Mouse (Mus musculus) ES-Bruce4 (cell line): ENCODE results near the gene Iqschfp.

Experiments
- CTCF ChIP-seq: IDR thresholded peaks from one replicate; pipeline ENCODE4 v1.8.1; 2011; ENCODE audit warnings: low read depth, low read length
- POLR2A ChIP-seq: IDR thresholded peaks from one replicate; pipeline ENCODE4 v1.8.1; 2011; ENCODE audit warnings: low read length; ENCODE audit not compliant: insufficient read depth

- no peak for TF ChIP-seq CTCF
- TF ChIP-seq POLR2A = no peak
These were observed 60.5 kb downstream of the Iqschfp start for GRCm38 (mm10) chr3:67952517-67952940.
